Mouse (Mus musculus) kidney, embryonic 14.5 days (tissue): ENCODE results near the gene Scarb1. TPM values are rescaled to one million over a fixed set of nuclear protein-coding genes. Genes with fewer than 3 reads are reported as not detected.

Source experiments
- ATAC-seq: fragments of 200-750 bp; cut with Nextera tagmentation; 2 replicates; pipeline ENCODE4 v1.8.0; 2017; ENCODE audit warnings: moderate number of reproducible peaks, mild to moderate bottlenecking, moderate TSS enrichment, moderate library complexity; ENCODE audit not compliant: low FRiP score, low TSS enrichment
- H3K27ac ChIP-seq: fragments of 300-500 bp; sonication (generic); 2 replicates; pipeline ENCODE4 v1.5.1; 2014; ENCODE audit warnings: low read depth, mild to moderate bottlenecking, low read length, moderate library complexity, mixed read lengths
- H3K27me3 ChIP-seq: fragments of 300-500 bp; sonication (generic); 2 replicates; pipeline ENCODE4 v1.6.1; 2014; ENCODE audit warnings: mild to moderate bottlenecking, low read length; ENCODE audit not compliant: control insufficient read depth, insufficient read depth
- H3K36me3 ChIP-seq: fragments of 300-500 bp; sonication (generic); 2 replicates; pipeline ENCODE4 v1.6.1; 2014; ENCODE audit warnings: low read length, mixed read lengths; ENCODE audit not compliant: control insufficient read depth, insufficient read depth
- H3K4me1 ChIP-seq: fragments of 300-500 bp; sonication (generic); 2 replicates; pipeline ENCODE4 v1.6.1; 2014; ENCODE audit warnings: low read length, mixed read lengths; ENCODE audit not compliant: control insufficient read depth, insufficient read depth
- H3K4me2 ChIP-seq: fragments of 300-500 bp; sonication (generic); replicated peaks from 2 replicates; pipeline ENCODE4 v1.6.1; 2014; ENCODE audit warnings: low read depth, mild to moderate bottlenecking, low read length
- H3K4me3 ChIP-seq: fragments of 300-500 bp; sonication (generic); 2 replicates; pipeline ENCODE4 v1.5.1; 2014; ENCODE audit warnings: mild to moderate bottlenecking, low read length
- H3K9ac ChIP-seq: fragments of 300-500 bp; sonication (generic); 2 replicates; pipeline ENCODE4 v1.6.1; 2014; ENCODE audit warnings: low read depth, mild to moderate bottlenecking, low read length, moderate library complexity
- H3K9me3 ChIP-seq: fragments of 300-500 bp; sonication (generic); 2 replicates; pipeline ENCODE4 v1.6.1; 2016; ENCODE audit warnings: low read length; ENCODE audit not compliant: control insufficient read depth
- WGBS: fragments of 180-500 bp; shearing (Covaris S2); extraction: QIAGEN DNeasy Blood & Tissue Kit; methylation state at CpG from one replicate; pipeline ENCODE4 v1.1.7; 2014; 5-methylcytosine and 5-hydroxymethylcytosine counted together
- polyA plus RNA-seq: library from polyadenylated mRNA; unstranded; fragments of >200 nt; fragmentation: Nextera tagmentation; extraction: Ambion mirVana; gene quantifications from 2 replicates; pipeline ENCODE4 v1.2.1, GENCODE M21; 2014

Gene Scarb1
- polyA plus RNA-seq, 1 experiment from 2014 or later: 48.8 TPM

GRCm38 (mm10) chr5:125319057-125319800 lies 21.7 kb downstream of the Scarb1 start:
- Histone ChIP-seq H3K36me3 (no peaks in the 10 kb centered on the region), H3K27ac (no peak overlapping the region), H3K9ac (no peak overlapping the region), H3K4me3 (no peak overlapping the region), H3K9me3 (no peaks in the 10 kb centered on the region), H3K4me1 (peaks cover 3% of the 10 kb centered on the region; the same call in 1 of the 2 replicates), H3K4me2 (no peak overlapping the region), H3K27me3 (no peaks in the 10 kb centered on the region)
- ATAC-seq: no peak
- WGBS: 89% methylated on average over 16 of the region's 16 CpGs

GRCm38 (mm10) chr5:125317953-125318352 lies 22.9 kb downstream of the Scarb1 start:
- no peak for ATAC-seq
- 82% methylated on average over 8 of the region's 8 CpGs for WGBS
- Histone ChIP-seq H3K27me3 (no peaks in the 10 kb centered on the region), H3K36me3 (no peaks in the 10 kb centered on the region), H3K9ac (no peak overlapping the region), H3K9me3 (no peaks in the 10 kb centered on the region), H3K4me3 (no peak overlapping the region), H3K4me2 (no peak overlapping the region), H3K27ac (no peak overlapping the region), H3K4me1 (0 out of 2 replicates have a peak, but pooled peaks cover 8% of the 10 kb centered on the region)

GRCm38 (mm10) chr5:125317296-125317695 lies 23.6 kb downstream of the Scarb1 start:
- ATAC-seq: no peak
- Histone ChIP-seq H3K4me3 (no peak overlapping the region), H3K9ac (no peak overlapping the region), H3K27ac (no peak overlapping the region), H3K4me1 (peaks cover 13% of the 10 kb centered on the region), H3K27me3 (no peaks in the 10 kb centered on the region), H3K36me3 (no peaks in the 10 kb centered on the region), H3K4me2 (no peak overlapping the region), H3K9me3 (no peaks in the 10 kb centered on the region)
- 69% methylated on average over 7 of the region's 7 CpGs for WGBS

GRCm38 (mm10) chr5:125316771-125317170 lies 24.1 kb downstream of the Scarb1 start:
- Histone ChIP-seq H3K27me3 (no peaks in the 10 kb centered on the region), H3K27ac (no peak overlapping the region), H3K36me3 (no peaks in the 10 kb centered on the region), H3K4me2 (no peak overlapping the region), H3K4me1 (peaks cover 13% of the 10 kb centered on the region), H3K9ac (no peak overlapping the region), H3K9me3 (no peaks in the 10 kb centered on the region), H3K4me3 (no peak overlapping the region)
- 69% methylated on average over 2 of the region's 2 CpGs for WGBS
- ATAC-seq: no peak

GRCm38 (mm10) chr5:125315110-125315509 lies 25.8 kb downstream of the Scarb1 start:
- Histone ChIP-seq H3K9me3 (no peaks in the 10 kb centered on the region), H3K4me2 (no peak overlapping the region), H3K9ac (no peak overlapping the region), H3K4me3 (no peak overlapping the region), H3K27ac (no peak overlapping the region), H3K4me1 (peaks cover 23% of the 10 kb centered on the region), H3K27me3 (no peaks in the 10 kb centered on the region), H3K36me3 (no peaks in the 10 kb centered on the region)
- no peak for ATAC-seq
- 81% methylated on average over 1 of the region's 1 CpGs for WGBS

GRCm38 (mm10) chr5:125313991-125314390 lies 26.9 kb downstream of the Scarb1 start:
- WGBS: 74% methylated on average over 11 of the region's 11 CpGs
- H3K27ac ChIP-seq: no peak overlapping the region
- ATAC-seq: no peak

GRCm38 (mm10) chr5:125312970-125313597 lies 27.8 kb downstream of the Scarb1 start:
- Histone ChIP-seq H3K4me1 (peaks cover 23% of the 10 kb centered on the region), H3K27ac (peak overlapping the region; percentile 69), H3K9ac (no peak overlapping the region), H3K9me3 (no peaks in the 10 kb centered on the region), H3K4me3 (no peak overlapping the region), H3K36me3 (no peaks in the 10 kb centered on the region), H3K4me2 (no peak overlapping the region), H3K27me3 (no peaks in the 10 kb centered on the region)
- 68% methylated on average over 13 of the region's 13 CpGs for WGBS
- peak; percentile 20; the same call in 1 of the 2 replicates for ATAC-seq

More at GRCm38 (mm10) chr5:125313991-125314390, 26.9 kb downstream of the Scarb1 start:
- H3K9me3 ChIP-seq: no peaks in the 10 kb centered on the region
- peaks cover 23% of the 10 kb centered on the region for H3K4me1 ChIP-seq
- no peak overlapping the region for H3K4me3 ChIP-seq
- no peak overlapping the region for H3K4me2 ChIP-seq
- H3K36me3 ChIP-seq: no peaks in the 10 kb centered on the region
- H3K9ac ChIP-seq: no peak overlapping the region
- H3K27me3 ChIP-seq: no peaks in the 10 kb centered on the region

- no peak for ATAC-seq
- 67% methylated on average over 2 of the region's 2 CpGs for WGBS
These were observed 29.9 kb downstream of the Scarb1 start for GRCm38 (mm10) chr5:125310986-125311385.

GRCm38 (mm10) chr5:125309193-125309592 lies 31.7 kb downstream of the Scarb1 start:
- H3K27ac ChIP-seq: no peak overlapping the region
- WGBS: 72% methylated on average over 7 of the region's 7 CpGs
- H3K27me3 ChIP-seq: no peaks in the 10 kb centered on the region
- no peaks in the 10 kb centered on the region for H3K36me3 ChIP-seq
- no peak overlapping the region for H3K4me2 ChIP-seq
- no peak for ATAC-seq
- H3K4me1 ChIP-seq: peaks cover 37% of the 10 kb centered on the region
- no peak overlapping the region for H3K9ac ChIP-seq
- H3K4me3 ChIP-seq: no peak overlapping the region
- no peaks in the 10 kb centered on the region for H3K9me3 ChIP-seq

More at GRCm38 (mm10) chr5:125310986-125311385, 29.9 kb downstream of the Scarb1 start:
- Histone ChIP-seq H3K4me1 (peaks cover 23% of the 10 kb centered on the region), H3K27ac (no peak overlapping the region), H3K9me3 (no peaks in the 10 kb centered on the region), H3K36me3 (no peaks in the 10 kb centered on the region), H3K9ac (no peak overlapping the region), H3K4me3 (no peak overlapping the region), H3K4me2 (no peak overlapping the region), H3K27me3 (no peaks in the 10 kb centered on the region)
